Mouse (Mus musculus): ENCODE results near the gene Srp9. TPM values are rescaled to one million over a fixed set of nuclear protein-coding genes. Genes with fewer than 3 reads are reported as not detected.

Srp9 gene
- polyA plus RNA-seq, 1 experiment, result 2.7 TPM

DNA sequence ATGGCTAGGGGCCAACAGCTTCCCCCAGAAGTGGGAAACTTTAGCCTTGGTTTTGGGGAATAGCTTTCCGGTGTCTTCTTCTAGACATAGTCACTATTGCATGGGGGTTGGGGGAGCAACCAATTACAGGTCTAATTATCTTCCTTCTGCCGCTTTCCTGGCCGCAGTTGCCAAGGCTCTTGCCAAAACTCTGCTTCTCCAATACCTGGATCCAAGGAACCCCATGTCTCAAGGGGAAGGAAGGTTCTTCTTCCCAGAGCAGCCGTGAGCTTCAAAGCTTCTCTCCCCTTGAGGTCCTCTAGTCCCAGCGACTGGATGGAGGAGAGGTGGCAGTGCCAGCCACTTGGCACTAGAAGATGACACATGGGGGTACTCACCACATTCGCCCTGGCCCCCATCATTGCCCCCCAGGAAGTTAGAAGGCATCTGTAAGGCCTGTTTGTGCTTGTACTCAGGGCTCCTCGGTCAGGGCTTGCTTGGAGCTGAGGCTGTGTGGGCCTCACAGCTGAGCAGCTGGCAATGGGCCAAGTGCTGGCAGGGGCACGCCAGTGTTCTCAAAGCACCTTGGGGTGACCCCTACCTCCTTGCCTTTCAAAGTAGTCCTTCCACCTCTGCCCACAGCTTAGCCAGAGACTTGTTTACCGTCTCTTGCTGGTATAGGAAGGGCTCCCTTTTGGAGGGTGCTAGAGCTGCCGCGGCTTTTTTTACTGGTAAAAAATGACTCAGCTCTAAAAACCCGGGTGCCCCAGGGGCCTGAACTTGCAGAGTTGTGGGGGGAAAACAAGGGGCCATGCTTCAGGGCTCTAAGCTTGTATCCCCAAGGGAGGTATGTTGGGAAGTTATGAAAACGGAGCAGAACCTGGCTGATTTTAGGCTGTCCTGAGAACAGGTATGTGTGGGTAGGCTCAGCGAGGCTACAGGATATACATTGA, 12.9 kb upstream of the Srp9 start:
- Histone ChIP-seq H3K4me1 (ENCODE audit: control insufficient read depth) (no peaks in the 10 kb centered on the region), H3K36me3 (ENCODE audit: control insufficient read depth) (no peaks in the 10 kb centered on the region), H3K27me3 (ENCODE audit: control insufficient read depth) (no peaks in the 10 kb centered on the region), H3K9me3 (ENCODE audit: control insufficient read depth, low read length) (no peaks in the 10 kb centered on the region), H3K4me3 (replicated peaks) (no peak overlapping the region)
- TF ChIP-seq GATA1 (IDR thresholded peaks at IDR 0.05; ENCODE audit: low read length) (no peak), TAL1 (IDR thresholded peaks at IDR 0.05; ENCODE audit: low read length) (no peak)

DNA sequence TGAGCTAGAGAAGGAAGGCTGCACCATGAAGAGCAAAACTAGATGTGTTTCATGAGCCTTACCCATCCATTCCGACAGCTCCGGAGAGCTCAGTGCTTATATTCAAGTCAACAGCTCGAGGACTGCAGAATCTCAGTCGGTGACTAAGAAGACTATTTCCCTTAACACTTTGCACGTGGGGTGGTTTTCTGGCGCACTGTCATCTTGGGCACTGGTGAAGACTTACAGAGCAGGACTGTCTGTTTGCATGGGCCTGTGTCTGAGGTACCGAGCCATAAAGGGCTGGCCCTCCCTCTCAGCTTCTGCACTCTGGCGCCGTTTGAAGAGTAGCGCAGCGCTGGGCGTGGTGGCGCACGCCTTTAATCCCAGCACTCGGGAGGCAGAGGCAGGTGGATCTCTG, 12.2 kb upstream of the Srp9 start:
- Histone ChIP-seq H3K9me3 (ENCODE audit: control insufficient read depth, low read length) (no peaks in the 10 kb centered on the region), H3K4me3 (replicated peaks) (no peak overlapping the region), H3K27me3 (ENCODE audit: control insufficient read depth) (no peaks in the 10 kb centered on the region), H3K36me3 (ENCODE audit: control insufficient read depth) (no peaks in the 10 kb centered on the region), H3K4me1 (ENCODE audit: control insufficient read depth) (no peaks in the 10 kb centered on the region)
- TF ChIP-seq TAL1 (IDR thresholded peaks at IDR 0.05; ENCODE audit: low read length), result no peak

DNA sequence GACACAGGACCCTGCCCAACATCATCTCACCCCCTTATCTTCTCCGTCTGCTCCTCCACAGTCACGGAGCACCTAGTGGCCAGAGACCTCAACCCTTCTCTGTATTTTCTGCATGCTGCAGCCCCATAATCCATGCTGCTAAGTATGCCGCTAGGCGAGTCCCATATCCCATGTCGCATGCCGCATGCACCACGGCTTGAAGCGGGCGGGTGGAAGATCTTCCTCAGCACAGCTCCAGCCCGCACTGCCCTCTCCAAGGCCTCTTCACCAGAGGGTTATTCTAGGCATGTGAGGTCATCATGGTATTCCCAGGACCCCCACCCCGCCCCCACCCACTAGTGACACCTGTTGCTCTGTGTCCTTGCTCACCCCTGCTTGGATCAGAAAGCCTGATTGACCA, 11.4 kb upstream of the Srp9 start:
- H3K36me3 ChIP-seq (ENCODE audit: control insufficient read depth), result no peaks in the 10 kb centered on the region
- TF ChIP-seq TAL1 (IDR thresholded peaks at IDR 0.05; ENCODE audit: low read length) (no peak), GATA1 (IDR thresholded peaks at IDR 0.05; ENCODE audit: low read length) (no peak)
- H3K4me3 ChIP-seq (replicated peaks), result no peak overlapping the region
- H3K9me3 ChIP-seq (ENCODE audit: control insufficient read depth, low read length), result no peaks in the 10 kb centered on the region
- H3K4me1 ChIP-seq (ENCODE audit: control insufficient read depth), result no peaks in the 10 kb centered on the region
- no peaks in the 10 kb centered on the region for H3K27me3 ChIP-seq (ENCODE audit: control insufficient read depth)

DNA sequence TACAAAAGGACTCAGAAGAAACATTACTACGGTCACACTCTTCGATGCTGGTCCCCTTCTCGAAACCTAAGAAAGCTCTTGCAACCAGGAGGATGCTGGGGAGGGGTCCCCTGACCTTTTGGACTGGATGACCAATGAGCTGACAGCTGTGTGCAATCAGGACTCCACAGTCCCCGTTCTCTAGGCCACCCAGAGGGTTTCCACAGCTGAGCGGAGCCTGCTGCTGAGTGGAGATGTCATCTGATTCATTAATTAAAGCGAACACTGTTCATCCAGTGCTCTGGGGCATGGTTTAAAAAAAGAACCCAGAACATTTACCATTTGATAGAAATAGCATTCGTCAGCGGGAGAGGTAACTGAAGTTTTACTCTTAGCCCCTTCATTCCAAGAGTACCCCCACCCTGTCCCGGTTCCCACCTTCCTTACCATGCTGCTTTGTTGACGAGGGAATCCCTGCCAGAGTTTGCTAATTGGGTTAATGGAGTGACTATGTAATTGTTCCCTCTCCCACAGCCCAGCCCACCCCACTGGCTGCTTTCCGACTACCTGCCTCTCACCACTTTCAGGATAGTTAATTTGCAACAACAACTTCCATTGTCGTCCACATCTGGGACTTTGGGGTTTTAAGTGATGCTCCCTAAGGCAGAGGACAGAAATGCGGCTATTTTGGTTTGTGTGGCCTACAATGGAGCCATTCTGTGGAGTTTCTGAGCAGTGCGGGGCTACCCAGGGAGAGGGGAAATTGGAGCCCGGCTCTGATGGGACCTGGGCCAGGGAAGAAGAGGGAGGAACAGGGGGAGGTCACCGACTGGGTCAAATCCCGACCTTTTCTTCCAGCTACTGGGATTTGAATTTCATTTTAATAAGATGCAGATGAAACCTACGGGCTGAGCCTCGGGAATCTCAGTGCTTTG, 10.7 kb upstream of the Srp9 start:
- Histone ChIP-seq H3K9me3 (ENCODE audit: control insufficient read depth, low read length) (no peaks in the 10 kb centered on the region), H3K4me1 (ENCODE audit: control insufficient read depth) (no peaks in the 10 kb centered on the region), H3K27me3 (ENCODE audit: control insufficient read depth) (no peaks in the 10 kb centered on the region), H3K4me3 (replicated peaks) (no peak overlapping the region), H3K36me3 (ENCODE audit: control insufficient read depth) (no peaks in the 10 kb centered on the region)
- no peak for TF ChIP-seq GATA1 (IDR thresholded peaks at IDR 0.05; ENCODE audit: low read length)
- no peak for TF ChIP-seq TAL1 (IDR thresholded peaks at IDR 0.05; ENCODE audit: low read length)

DNA sequence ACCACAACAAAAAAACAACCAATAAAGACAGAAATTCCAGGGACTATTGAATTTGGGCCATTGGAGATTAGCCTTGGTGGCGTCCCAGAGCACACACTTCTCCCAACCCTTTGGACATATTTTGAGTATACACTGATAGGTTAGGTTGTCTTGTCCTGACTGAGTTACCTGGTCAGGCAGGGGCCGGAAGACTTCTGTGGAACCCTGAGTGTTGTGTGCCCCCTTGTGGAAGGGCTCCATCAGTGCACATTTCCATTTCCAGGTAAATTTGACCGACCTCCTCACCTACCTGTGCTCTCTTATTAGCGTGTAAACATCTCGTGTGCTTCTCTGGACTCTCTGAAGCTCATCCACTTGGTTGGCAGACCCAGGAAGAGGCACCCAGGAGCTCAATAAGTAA, 9.3 kb upstream of the Srp9 start:
- H3K9me3 ChIP-seq (ENCODE audit: control insufficient read depth, low read length), result no peaks in the 10 kb centered on the region
- TF ChIP-seq GATA1 (IDR thresholded peaks at IDR 0.05; ENCODE audit: low read length) (no peak), TAL1 (IDR thresholded peaks at IDR 0.05; ENCODE audit: low read length) (no peak)
- no peaks in the 10 kb centered on the region for H3K27me3 ChIP-seq (ENCODE audit: control insufficient read depth)
- no peaks in the 10 kb centered on the region for H3K4me1 ChIP-seq (ENCODE audit: control insufficient read depth)
- H3K4me3 ChIP-seq (replicated peaks), result no peak overlapping the region
- no peaks in the 10 kb centered on the region for H3K36me3 ChIP-seq (ENCODE audit: control insufficient read depth)

DNA sequence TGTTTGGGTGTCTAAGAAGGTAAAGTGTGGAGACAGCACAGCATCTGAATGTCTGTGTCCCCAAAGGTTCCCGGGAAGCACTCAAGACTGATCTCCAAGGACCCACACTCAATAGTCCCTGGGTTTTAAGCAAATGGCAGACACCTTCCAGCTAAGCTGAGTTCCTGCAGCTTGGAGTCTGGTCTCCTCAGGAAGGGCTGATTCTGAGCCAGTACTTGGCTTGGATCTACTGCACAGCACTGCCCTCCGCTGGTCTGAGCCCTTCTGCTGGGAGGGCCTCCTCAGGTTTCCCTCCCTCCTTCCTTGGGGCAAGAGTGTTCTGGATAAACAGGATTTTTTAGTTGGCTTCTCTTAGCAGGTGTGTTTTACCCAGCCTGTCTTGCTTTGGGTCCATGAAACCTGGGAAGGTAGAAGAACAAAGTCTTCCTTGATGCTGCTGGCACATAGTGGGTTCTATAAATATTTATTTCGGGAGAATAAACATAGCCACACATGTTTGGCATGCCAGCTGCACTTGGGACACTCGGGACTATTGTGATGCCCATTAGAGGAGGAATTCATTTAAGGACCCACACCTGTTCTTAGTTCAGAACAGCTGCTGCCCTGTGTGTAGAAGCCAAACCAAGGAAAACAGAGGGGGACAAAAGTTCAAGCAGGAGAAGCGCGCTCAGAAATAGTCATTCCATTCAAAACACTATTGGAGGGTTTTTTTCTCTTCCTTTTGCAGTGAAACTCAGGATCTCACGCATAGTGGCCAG, 8.7 kb upstream of the Srp9 start:
- H3K4me1 ChIP-seq (ENCODE audit: control insufficient read depth), result no peaks in the 10 kb centered on the region
- H3K36me3 ChIP-seq (ENCODE audit: control insufficient read depth), result no peaks in the 10 kb centered on the region
- no peak for TF ChIP-seq GATA1 (IDR thresholded peaks at IDR 0.05; ENCODE audit: low read length)
- no peak for TF ChIP-seq TAL1 (IDR thresholded peaks at IDR 0.05; ENCODE audit: low read length)
- no peaks in the 10 kb centered on the region for H3K27me3 ChIP-seq (ENCODE audit: control insufficient read depth)
- no peak overlapping the region for H3K4me3 ChIP-seq (replicated peaks)
- H3K9me3 ChIP-seq (ENCODE audit: control insufficient read depth, low read length), result no peaks in the 10 kb centered on the region

DNA sequence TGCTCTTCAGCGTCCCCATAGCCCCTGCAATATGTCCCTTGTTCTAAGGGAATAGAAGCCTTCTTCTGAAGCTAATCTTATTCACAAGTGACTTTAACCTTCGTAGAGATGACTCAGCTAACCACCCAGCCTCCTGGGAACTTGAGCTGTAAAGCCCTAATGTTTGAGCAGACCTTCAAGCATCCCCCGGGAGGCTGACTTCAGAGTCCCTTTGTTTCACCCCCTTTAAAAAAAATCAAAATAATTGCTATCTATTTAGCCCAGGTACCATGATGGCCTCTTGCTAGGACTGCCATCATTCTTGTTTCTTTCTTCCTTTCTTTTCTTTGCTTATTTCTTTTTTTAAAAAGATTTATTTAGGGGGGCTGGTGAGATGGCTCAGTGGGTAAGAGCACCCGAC, 2.1 kb upstream of the Srp9 start:
- H3K4me3 ChIP-seq (replicated peaks), result no peak overlapping the region
- no peaks in the 10 kb centered on the region for H3K27me3 ChIP-seq (ENCODE audit: control insufficient read depth)
- TF ChIP-seq GATA1 (IDR thresholded peaks at IDR 0.05; ENCODE audit: low read length) (no peak), TAL1 (IDR thresholded peaks at IDR 0.05; ENCODE audit: low read length) (no peak)
- no peaks in the 10 kb centered on the region for H3K9me3 ChIP-seq (ENCODE audit: control insufficient read depth, low read length)
- peaks cover 8% of the 10 kb centered on the region for H3K36me3 ChIP-seq (ENCODE audit: control insufficient read depth)
- H3K4me1 ChIP-seq (ENCODE audit: control insufficient read depth), result peaks cover 14% of the 10 kb centered on the region

DNA sequence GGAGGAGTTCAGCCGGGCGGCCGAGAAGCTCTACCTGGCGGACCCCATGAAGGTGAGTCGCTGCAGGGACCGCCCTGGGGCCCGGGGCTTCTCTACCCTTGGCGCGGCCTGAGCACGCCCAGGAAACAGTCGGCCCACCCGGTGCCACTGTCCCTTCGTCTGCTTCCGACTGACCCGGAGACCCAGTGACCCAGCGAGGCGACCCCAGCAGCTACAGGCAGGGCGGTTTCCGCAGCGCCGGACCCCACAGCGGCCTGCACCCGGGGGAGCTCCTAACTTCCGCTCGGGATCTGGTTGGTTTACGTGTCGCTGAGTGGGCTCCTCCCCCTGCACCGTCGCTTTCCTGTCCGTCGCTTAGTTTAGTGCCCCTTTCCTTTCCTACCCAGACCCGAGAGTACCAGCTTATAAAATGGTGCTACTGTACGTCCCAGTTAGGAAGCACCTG, 409 bp downstream of the Srp9 start:
- Histone ChIP-seq H3K36me3 (ENCODE audit: control insufficient read depth) (peaks cover 30% of the 10 kb centered on the region), H3K4me1 (ENCODE audit: control insufficient read depth) (peaks cover 20% of the 10 kb centered on the region), H3K4me3 (replicated peaks) (peak overlapping the region; percentile 96), H3K27me3 (ENCODE audit: control insufficient read depth) (no peaks in the 10 kb centered on the region), H3K9me3 (ENCODE audit: control insufficient read depth, low read length) (no peaks in the 10 kb centered on the region)
- no peak for TF ChIP-seq TAL1 (IDR thresholded peaks at IDR 0.05; ENCODE audit: low read length)
- TF ChIP-seq GATA1 (IDR thresholded peaks at IDR 0.05; ENCODE audit: low read length), result no peak
